21 mouse cellular contexts compared by ENCODE assay signal in genomic region chr9:95607196-95607595, GRCm38 (mm10). TPM values are rescaled to one million over a fixed set of nuclear protein-coding genes. Genes with fewer than 3 reads are reported as not detected.
DNase-seq lines count a peak whose midpoint lies in the region; ATAC-seq and TF ChIP-seq lines count a peak whose summit lies in the region.
"Had no signal": no experiment of that assay in that cellular context is flagged by ENCODE, and none has a peak within 500 bp of the region (broad histone marks: within the 10 kb centered on the region; RNA-seq: fewer than 3 reads in every experiment).

No protein-coding gene starts in this region.

- TF ChIP-seq EP300 in lung, postnatal 0 days (IDR thresholded peaks at IDR 0.05), result no peak

- no peak for ATAC-seq in heart, embryonic 11.5 days (replicated peaks; ENCODE audit: insufficient number of reproducible peaks, low FRiP score, low TSS enrichment)
- ATAC-seq in Patski, result no peak
- ATAC-seq in lung, postnatal 0 days, result peak; percentile 41
- no peak for ATAC-seq in monocyte, adult 5-6 weeks (replicated peaks; ENCODE audit: insufficient number of reproducible peaks, low FRiP score, low TSS enrichment, poor library complexity, severe bottlenecking)
- ATAC-seq: inflammation-experienced regulatory T-cells, adult 6 months had no signal

- in situ Hi-C loops in Patski (cut with MboI; ENCODE audit: low pct_unique_long_range_greater_than_20kb), result no loop called here

- 47% methylated on average over 5 of the region's 5 CpGs for WGBS in heart, embryonic 11.5 days (ENCODE audit: insufficient replicate concordance)
- 50% methylated on average over 5 of the region's 5 CpGs for WGBS in lung, adult 2 months
- 49% methylated on average over 5 of the region's 5 CpGs for WGBS in lung, postnatal 0 days

- peaks cover 4% of the 10 kb centered on the region; the same call in 1 of the 2 replicates for H3K4me1 ChIP-seq in heart, embryonic 11.5 days (ENCODE audit: control insufficient read depth, insufficient read depth, low read length)
- H3K4me1 ChIP-seq in lung, adult 2 months (ENCODE audit: control insufficient read depth, insufficient read depth, low read length), result no peaks in the 10 kb centered on the region
- H3K4me1 ChIP-seq in lung, postnatal 0 days (ENCODE audit: insufficient read depth, low read depth, low read length), result no peaks in the 10 kb centered on the region
- H3K4me1 ChIP-seq: embryonic facial prominence, embryonic 12.5 days; heart, embryonic 10.5 days; kidney, embryonic 15.5 days; limb, embryonic 13.5 days; liver, embryonic 15.5 days; midbrain, embryonic 10.5 days had no signal

- H3K4me2 ChIP-seq in heart, embryonic 11.5 days, result no peak overlapping the region
- no peak overlapping the region for H3K4me2 ChIP-seq in lung, postnatal 0 days (replicated peaks; ENCODE audit: low read depth, low read length)
- H3K4me2 ChIP-seq: embryonic facial prominence, embryonic 12.5 days; kidney, embryonic 15.5 days; limb, embryonic 13.5 days; liver, embryonic 15.5 days had no signal

- H3K9ac ChIP-seq in heart, embryonic 11.5 days (ENCODE audit: low read depth, low read length), result no peak overlapping the region
- H3K9ac ChIP-seq in lung, postnatal 0 days (replicated peaks; ENCODE audit: low read depth), result no peak overlapping the region
- H3K9ac ChIP-seq: embryonic facial prominence, embryonic 12.5 days; kidney, embryonic 15.5 days; limb, embryonic 13.5 days; liver, embryonic 15.5 days had no signal

- H3K9me3 ChIP-seq in heart, embryonic 11.5 days (replicated peaks; ENCODE audit: control insufficient read depth, low read length), result no peaks in the 10 kb centered on the region
- H3K9me3 ChIP-seq in lung, postnatal 0 days (ENCODE audit: low read length), result no peaks in the 10 kb centered on the region
- H3K9me3 ChIP-seq: embryonic facial prominence, embryonic 12.5 days; heart, embryonic 10.5 days; kidney, embryonic 15.5 days; limb, embryonic 13.5 days; liver, embryonic 15.5 days; midbrain, embryonic 10.5 days had no signal

- POLR2A ChIA-PET in Patski (lab: Charles Lee), result no interaction called here

- DNase-seq in heart, postnatal 10 days, result peak; percentile 16 to 17
- DNase-seq in lung, adult 2 months, result no peak
- DNase-seq in lung, adult 18-20 months, result no peak
- no peak for DNase-seq in Patski (ENCODE audit: low read depth, low spot score)
- DNase-seq in lung, postnatal 0 days (ENCODE audit: low spot score), result peak; percentile 38
- DNase-seq in adrenal gland, postnatal 4 days (ENCODE audit: low spot score in 2 of 2), result no peak
- DNase-seq: adrenal gland, postnatal 10 days; cerebellum, adult 11-12 months; gastrocnemius, postnatal 25 days; layer of hippocampus, adult 9-11 months; right cerebral cortex, postnatal 14 days; thymus, postnatal 25 days had no signal

- CTCF ChIA-PET in Patski (lab: Charles Lee), result interaction anchor here (1.0 to 1.3 kb wide), 3 partner anchors 59 to 246 kb away, joined by 3 read pairs; no protein-coding TSS in a partner anchor

- H3K4me3 ChIP-seq in heart, embryonic 11.5 days (ENCODE audit: low read depth, low read length), result no peak overlapping the region
- H3K4me3 ChIP-seq in lung, adult 2 months (replicated peaks; ENCODE audit: extremely low read depth, low read depth, low read length), result no peak overlapping the region
- no peak overlapping the region for H3K4me3 ChIP-seq in lung, postnatal 0 days (ENCODE audit: low read depth, low read length)
- H3K4me3 ChIP-seq: embryonic facial prominence, embryonic 12.5 days; heart, embryonic 10.5 days; kidney, embryonic 15.5 days; limb, embryonic 13.5 days; liver, embryonic 15.5 days; midbrain, embryonic 10.5 days had no signal

- H3K27ac ChIP-seq in heart, embryonic 11.5 days (ENCODE audit: low read depth, low read length), result no peak overlapping the region
- H3K27ac ChIP-seq in lung, postnatal 0 days (ENCODE audit: low read length), result no peak overlapping the region
- H3K27ac ChIP-seq: embryonic facial prominence, embryonic 12.5 days; heart, embryonic 10.5 days; kidney, embryonic 15.5 days; limb, embryonic 13.5 days; liver, embryonic 15.5 days; midbrain, embryonic 10.5 days had no signal

- intact Hi-C loops in heart, postnatal 10 days (cut with DNase I), result loop anchor here (5.0 kb wide), 2 partner anchors 90 to 245 kb away; no protein-coding TSS in a partner anchor

- H3K27me3 ChIP-seq in heart, embryonic 11.5 days (ENCODE audit: control insufficient read depth, insufficient read depth, low read length), result no peaks in the 10 kb centered on the region
- H3K27me3 ChIP-seq in Patski, result no peaks in the 10 kb centered on the region
- no peaks in the 10 kb centered on the region for H3K27me3 ChIP-seq in lung, postnatal 0 days (replicated peaks; ENCODE audit: insufficient read depth, low read length)
- H3K27me3 ChIP-seq: embryonic facial prominence, embryonic 12.5 days; kidney, embryonic 15.5 days; limb, embryonic 13.5 days; liver, embryonic 15.5 days had no signal

- 0 out of 2 replicates have a peak, but pooled peaks have one; percentile 6 for TF ChIP-seq CTCF in lung, adult 2 months (IDR thresholded peaks at IDR 0.05; ENCODE audit: insufficient read depth, low read length)
- peak; percentile 45 for TF ChIP-seq CTCF in Patski (IDR thresholded peaks at IDR 0.05)
- peak; percentile 64 for TF ChIP-seq CTCF in lung, postnatal 0 days (IDR thresholded peaks at IDR 0.05)

- no peaks in the 10 kb centered on the region for H3K36me3 ChIP-seq in heart, embryonic 11.5 days (ENCODE audit: control insufficient read depth, insufficient read depth, low read length)
- no peaks in the 10 kb centered on the region for H3K36me3 ChIP-seq in lung, postnatal 0 days (ENCODE audit: insufficient read depth, low read length)
- H3K36me3 ChIP-seq: embryonic facial prominence, embryonic 12.5 days; heart, embryonic 10.5 days; kidney, embryonic 15.5 days; limb, embryonic 13.5 days; liver, embryonic 15.5 days; midbrain, embryonic 10.5 days had no signal

- TF ChIP-seq POLR2A in lung, adult 2 months (IDR thresholded peaks at IDR 0.05; ENCODE audit: borderline replicate concordance, extremely low read depth, low read depth, low read length), result no peak

RNA-seq across cellular contexts. Expression of gene Pcolce2, which starts 30.2 kb away (rescaled TPM):
- total RNA-seq in heart, postnatal 10 days (2021), result 10 to 100 TPM; 27.3 to 29.3 TPM
- polyA plus RNA-seq in heart, embryonic 11.5 days (2014; fragmentation: Nextera tagmentation; extraction: Ambion mirVana), result 1.8 and 1.9 TPM in 2 replicates
- polyA plus RNA-seq in lung, adult 2 months (2012; rRNA removed), result 24.5 and 31.5 TPM in 2 replicates
- polyA plus RNA-seq in Patski (2021), result 6.0 TPM
- polyA plus RNA-seq in lung, postnatal 0 days (2015; fragmentation: Nextera tagmentation; extraction: Ambion mirVana), result 45.7 and 52.1 TPM in 2 replicates
- 1 to 10 TPM; 1.8 to 2.3 TPM for total RNA-seq in adrenal gland, postnatal 4 days (2021)
- total RNA-seq in monocyte, adult 5-6 weeks (2017), result not detected in 3 replicates

RNA-seq across cellular contexts. Expression of gene Paqr9, which starts 47.7 kb away (rescaled TPM):
- 10 to 100 TPM; 45.9 to 56.3 TPM for total RNA-seq in heart, postnatal 10 days (2021)
- polyA plus RNA-seq in heart, embryonic 11.5 days (2014; fragmentation: Nextera tagmentation; extraction: Ambion mirVana), result 0.70 and 0.86 TPM in 2 replicates
- polyA plus RNA-seq in lung, adult 2 months (2012; rRNA removed), result 1.8 and 2.0 TPM in 2 replicates
- 1.6 TPM for polyA plus RNA-seq in Patski (2021)
- 0.11 and 0.16 TPM in 2 replicates for polyA plus RNA-seq in lung, postnatal 0 days (2015; fragmentation: Nextera tagmentation; extraction: Ambion mirVana)
- total RNA-seq in adrenal gland, postnatal 4 days (2021), result 10 to 100 TPM in 1 of 2 experiments, 1 to 10 TPM in 1; 3.9 to 14.4 TPM
- 0.57 to 1.4 TPM in 2 of 3 replicates, not detected in the other for total RNA-seq in monocyte, adult 5-6 weeks (2017)
- polyA plus RNA-seq: inflammation-experienced regulatory T-cells, adult 6 months had no signal

Comparison
In these comparisons a context has a peak if more than half of its experiments do, and no peak if none do; other contexts are left out.
1. DNase-seq: peak in heart, postnatal 10 days (2 of 2) and lung, postnatal 0 days (single experiment); none in lung, adult 2 months (single experiment), lung, adult 18-20 months (0 of 2), Patski (single experiment) and adrenal gland, postnatal 4 days (0 of 2).
2. CTCF ChIP-seq: peak in every context shown above with its lines; median percentile 64 in lung, postnatal 0 days; 45 in Patski; 6 in lung, adult 2 months.